Mouse (Mus musculus): ENCODE results near the gene Gss. TPM values are rescaled to one million over a fixed set of nuclear protein-coding genes. Genes with fewer than 3 reads are reported as not detected.

Gene Gss
- polyA plus RNA-seq, 1 experiment from 2014 or later = 143 TPM

DNA sequence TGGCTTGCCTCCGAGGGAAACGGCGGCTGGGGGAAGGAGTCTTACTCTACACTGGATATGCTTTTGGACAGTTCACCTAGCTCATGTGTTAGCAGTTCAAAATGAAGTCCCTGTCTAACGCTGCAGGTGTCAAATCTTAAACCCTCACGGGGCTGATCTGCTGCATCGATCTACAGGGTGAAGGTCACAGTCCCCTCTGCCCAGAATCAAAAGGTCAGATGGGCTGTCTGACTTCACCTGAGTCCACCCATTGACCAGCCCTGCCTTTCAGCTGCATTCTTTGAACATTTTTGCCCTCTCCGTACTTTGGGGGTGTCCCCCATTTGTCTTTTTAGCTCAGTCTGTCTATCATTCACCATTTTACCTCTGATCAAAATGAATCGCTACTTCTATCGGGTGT, 7.5 kb downstream of the Gss start:
- Histone ChIP-seq H3K36me3 (ENCODE audit: control insufficient read depth, insufficient read depth, low read length) (no peaks in the 10 kb centered on the region), H3K27me3 (replicated peaks; ENCODE audit: control insufficient read depth, insufficient read depth, low read length) (no peaks in the 10 kb centered on the region), H3K4me3 (ENCODE audit: low read length) (no peak overlapping the region), H3K9me3 (ENCODE audit: control insufficient read depth, low read length) (no peaks in the 10 kb centered on the region), H3K27ac (ENCODE audit: low read length) (no peak overlapping the region), H3K4me1 (ENCODE audit: control insufficient read depth, insufficient read depth, low read length) (peaks cover under 1% of the 10 kb centered on the region; the same call in 1 of the 2 replicates), H3K9ac (ENCODE audit: low read depth, low read length) (no peak overlapping the region), H3K4me2 (ENCODE audit: low read depth, low read length) (no peak overlapping the region)
- ATAC-seq = no peak
- 88% methylated on average over 9 of the region's 9 CpGs for WGBS

DNA sequence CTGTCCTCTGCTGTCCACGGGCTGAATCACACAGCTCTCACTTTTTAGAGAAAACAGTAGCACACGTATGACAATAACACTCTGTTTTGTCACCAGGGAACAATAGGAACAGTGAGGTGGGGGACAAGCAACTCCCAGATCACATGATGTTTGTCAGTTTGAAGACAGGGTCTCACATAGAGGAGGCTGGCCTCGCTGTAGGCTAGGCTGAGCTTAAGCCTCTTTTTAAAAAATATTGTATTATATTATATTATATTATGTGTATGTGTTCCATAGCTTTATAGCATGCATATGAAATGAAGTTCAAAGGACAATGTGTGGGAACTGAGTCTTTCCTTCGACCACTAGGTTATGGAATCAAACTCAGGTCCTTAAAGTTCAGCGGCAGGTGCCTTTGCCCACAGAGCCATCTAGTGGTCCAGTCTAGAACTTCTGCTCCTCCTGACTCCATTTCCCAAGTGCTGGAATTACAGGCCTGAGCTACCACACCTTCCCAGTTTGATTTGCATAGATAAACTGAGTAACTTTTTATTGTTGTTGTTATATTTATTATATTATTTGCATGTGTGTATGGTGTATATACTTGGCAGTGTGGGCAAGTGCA, 8.6 kb downstream of the Gss start:
- Histone ChIP-seq H3K4me3 (ENCODE audit: low read length) (no peak overlapping the region), H3K27me3 (replicated peaks; ENCODE audit: control insufficient read depth, insufficient read depth, low read length) (no peaks in the 10 kb centered on the region), H3K9ac (ENCODE audit: low read depth, low read length) (no peak overlapping the region), H3K4me2 (ENCODE audit: low read depth, low read length) (no peak overlapping the region), H3K9me3 (ENCODE audit: control insufficient read depth, low read length) (no peaks in the 10 kb centered on the region), H3K36me3 (ENCODE audit: control insufficient read depth, insufficient read depth, low read length) (no peaks in the 10 kb centered on the region), H3K4me1 (ENCODE audit: control insufficient read depth, insufficient read depth, low read length) (no peaks in the 10 kb centered on the region), H3K27ac (ENCODE audit: low read length) (no peak overlapping the region)
- ATAC-seq = peak; percentile 31; the same call in 1 of the 2 replicates
- 46% methylated on average over 5 of the region's 5 CpGs for WGBS

DNA sequence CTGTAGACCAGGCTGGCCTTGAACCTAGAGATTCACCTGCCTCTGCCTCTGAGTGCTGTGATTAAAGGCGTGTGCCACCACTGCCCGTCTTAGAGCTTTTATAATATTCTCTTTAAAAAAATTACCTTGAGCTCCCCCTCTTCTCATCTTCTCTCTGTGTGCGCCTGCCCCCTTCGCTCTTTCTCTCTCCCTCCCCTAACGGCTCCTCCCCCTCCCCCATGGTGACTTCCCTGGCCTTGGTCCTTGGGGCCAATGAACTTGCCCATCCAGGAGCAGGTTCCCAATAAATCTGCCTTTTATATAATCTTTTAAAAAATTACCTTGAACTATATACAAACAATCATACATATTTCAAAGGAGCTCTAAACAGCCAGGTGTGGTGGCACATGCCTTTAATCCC, 9.6 kb downstream of the Gss start:
- ATAC-seq = no peak
- no peak overlapping the region for H3K9ac ChIP-seq (ENCODE audit: low read depth, low read length)
- H3K4me2 ChIP-seq (ENCODE audit: low read depth, low read length) = no peak overlapping the region
- no peaks in the 10 kb centered on the region for H3K36me3 ChIP-seq (ENCODE audit: control insufficient read depth, insufficient read depth, low read length)
- H3K27ac ChIP-seq (ENCODE audit: low read length) = no peak overlapping the region
- H3K27me3 ChIP-seq (replicated peaks; ENCODE audit: control insufficient read depth, insufficient read depth, low read length) = no peaks in the 10 kb centered on the region
- no peak overlapping the region for H3K4me3 ChIP-seq (ENCODE audit: low read length)
- H3K9me3 ChIP-seq (ENCODE audit: control insufficient read depth, low read length) = no peaks in the 10 kb centered on the region
- H3K4me1 ChIP-seq (ENCODE audit: control insufficient read depth, insufficient read depth, low read length) = no peaks in the 10 kb centered on the region
- 89% methylated on average over 5 of the region's 5 CpGs for WGBS

DNA sequence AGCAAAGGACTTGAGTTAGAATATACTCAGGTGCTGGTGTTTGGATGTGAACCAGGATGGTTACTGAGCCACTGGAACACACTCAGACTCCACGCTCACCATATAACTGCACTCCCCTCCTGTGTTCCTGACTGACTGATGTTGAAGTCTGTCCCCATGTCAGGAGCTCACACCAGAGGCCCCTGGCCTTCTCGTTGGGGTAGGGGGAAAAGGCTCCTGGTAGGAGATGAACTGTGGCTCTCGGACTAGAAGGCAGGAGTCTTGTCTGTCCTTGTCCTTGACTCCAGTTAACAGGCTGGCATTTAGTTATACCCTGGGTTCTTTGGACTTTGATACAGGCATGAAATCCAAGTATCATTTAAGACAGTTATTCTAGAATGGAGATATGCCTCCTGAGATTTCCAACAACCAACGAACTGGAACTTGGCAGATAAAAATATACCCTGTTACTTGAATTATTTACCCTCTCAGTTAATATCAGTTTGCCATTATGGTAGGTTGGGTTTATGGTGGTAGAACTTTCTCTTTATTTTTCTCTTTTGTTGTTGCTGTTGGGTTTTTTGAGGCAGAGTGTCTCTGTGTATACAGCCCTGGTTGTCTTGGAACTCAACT, 10.1 kb downstream of the Gss start:
- H3K36me3 ChIP-seq (ENCODE audit: control insufficient read depth, insufficient read depth, low read length) = no peaks in the 10 kb centered on the region
- H3K4me2 ChIP-seq (ENCODE audit: low read depth, low read length) = no peak overlapping the region
- no peaks in the 10 kb centered on the region for H3K27me3 ChIP-seq (replicated peaks; ENCODE audit: control insufficient read depth, insufficient read depth, low read length)
- H3K9me3 ChIP-seq (ENCODE audit: control insufficient read depth, low read length) = no peaks in the 10 kb centered on the region
- ATAC-seq = no peak
- no peak overlapping the region for H3K4me3 ChIP-seq (ENCODE audit: low read length)
- H3K27ac ChIP-seq (ENCODE audit: low read length) = no peak overlapping the region
- no peaks in the 10 kb centered on the region for H3K4me1 ChIP-seq (ENCODE audit: control insufficient read depth, insufficient read depth, low read length)
- no peak overlapping the region for H3K9ac ChIP-seq (ENCODE audit: low read depth, low read length)
- 83% methylated on average over 4 of the region's 4 CpGs for WGBS

DNA sequence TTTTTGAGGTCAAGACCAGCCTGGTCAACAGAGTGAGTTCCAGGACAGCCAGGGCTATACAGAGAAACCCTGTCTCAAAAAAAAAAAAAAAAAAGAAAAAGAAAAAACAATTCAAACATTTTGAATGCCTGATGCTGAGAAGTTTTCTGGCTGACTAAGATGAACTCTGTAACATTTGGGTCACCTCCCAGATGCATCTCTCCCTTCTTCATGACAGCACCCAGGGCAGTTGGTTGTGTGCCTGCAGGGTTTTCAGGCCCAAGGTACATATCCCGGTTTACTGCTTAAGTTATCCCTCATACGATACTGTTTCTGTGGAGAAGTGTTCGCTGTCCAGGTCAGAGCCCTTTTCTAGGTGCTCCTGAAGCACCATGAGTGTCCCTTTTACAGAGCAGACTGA, 12.3 kb downstream of the Gss start:
- Histone ChIP-seq H3K4me3 (ENCODE audit: low read length) (no peak overlapping the region), H3K36me3 (ENCODE audit: control insufficient read depth, insufficient read depth, low read length) (no peaks in the 10 kb centered on the region; the same call in 1 of the 2 replicates), H3K4me1 (ENCODE audit: control insufficient read depth, insufficient read depth, low read length) (no peaks in the 10 kb centered on the region), H3K27ac (ENCODE audit: low read length) (no peak overlapping the region), H3K27me3 (replicated peaks; ENCODE audit: control insufficient read depth, insufficient read depth, low read length) (no peaks in the 10 kb centered on the region), H3K9ac (ENCODE audit: low read depth, low read length) (no peak overlapping the region), H3K4me2 (ENCODE audit: low read depth, low read length) (no peak overlapping the region), H3K9me3 (ENCODE audit: control insufficient read depth, low read length) (no peaks in the 10 kb centered on the region)
- WGBS = 93% methylated on average over 3 of the region's 3 CpGs
- no peak for ATAC-seq

DNA sequence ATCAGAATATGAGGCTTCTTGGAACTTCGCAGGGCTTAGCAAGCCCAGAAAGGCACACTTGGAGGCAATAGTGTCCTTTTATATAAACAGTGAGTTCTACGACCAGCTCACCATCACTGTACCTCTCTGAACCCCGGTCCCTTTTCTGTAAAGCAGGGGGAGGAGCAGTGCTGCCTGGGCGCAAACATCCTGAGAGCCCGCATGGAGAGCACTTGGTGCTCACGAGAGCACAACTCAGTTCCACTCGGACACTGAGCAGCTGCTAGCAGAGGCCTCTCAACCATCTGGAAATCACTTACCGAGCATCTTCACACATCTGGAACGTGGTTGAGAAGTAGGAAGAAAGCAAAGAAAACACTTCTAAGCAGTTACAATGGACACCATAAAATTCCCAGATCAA, 16.0 kb downstream of the Gss start:
- Histone ChIP-seq H3K4me1 (ENCODE audit: control insufficient read depth, insufficient read depth, low read length) (no peaks in the 10 kb centered on the region), H3K9ac (ENCODE audit: low read depth, low read length) (no peak overlapping the region), H3K36me3 (ENCODE audit: control insufficient read depth, insufficient read depth, low read length) (no peaks in the 10 kb centered on the region; the same call in 1 of the 2 replicates), H3K9me3 (ENCODE audit: control insufficient read depth, low read length) (no peaks in the 10 kb centered on the region), H3K27ac (ENCODE audit: low read length) (no peak overlapping the region), H3K4me2 (ENCODE audit: low read depth, low read length) (no peak overlapping the region), H3K27me3 (replicated peaks; ENCODE audit: control insufficient read depth, insufficient read depth, low read length) (no peaks in the 10 kb centered on the region), H3K4me3 (ENCODE audit: low read length) (no peak overlapping the region)
- ATAC-seq = no peak
- 78% methylated on average over 9 of the region's 9 CpGs for WGBS

DNA sequence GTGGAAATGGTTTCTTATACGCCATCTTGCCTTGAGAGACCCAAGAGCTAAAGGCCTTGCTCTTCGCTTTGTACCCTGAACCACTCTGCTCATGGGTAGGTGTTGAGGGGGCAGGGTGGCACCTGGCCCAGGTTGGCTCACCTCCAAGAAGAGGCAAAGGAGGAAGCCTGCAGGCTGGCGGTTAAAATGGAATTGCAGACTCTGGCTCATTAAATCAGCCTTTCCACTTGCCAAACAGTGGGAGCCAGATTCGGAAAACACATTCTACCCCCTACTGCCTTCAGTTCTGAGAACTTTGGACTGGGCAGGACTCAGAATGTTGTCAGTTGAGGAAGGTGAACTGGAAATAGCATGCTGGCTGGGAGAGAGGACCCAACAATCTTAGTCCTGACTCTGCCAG, 17.9 kb downstream of the Gss start:
- H3K4me2 ChIP-seq (ENCODE audit: low read depth, low read length) = no peak overlapping the region
- H3K4me3 ChIP-seq (ENCODE audit: low read length) = no peak overlapping the region
- H3K36me3 ChIP-seq (ENCODE audit: control insufficient read depth, insufficient read depth, low read length) = no peaks in the 10 kb centered on the region; the same call in 1 of the 2 replicates
- no peaks in the 10 kb centered on the region for H3K27me3 ChIP-seq (replicated peaks; ENCODE audit: control insufficient read depth, insufficient read depth, low read length)
- ATAC-seq = no peak
- H3K4me1 ChIP-seq (ENCODE audit: control insufficient read depth, insufficient read depth, low read length) = peaks cover 2% of the 10 kb centered on the region; the same call in 1 of the 2 replicates
- no peak overlapping the region for H3K9ac ChIP-seq (ENCODE audit: low read depth, low read length)
- 89% methylated on average over 4 of the region's 4 CpGs for WGBS
- no peak overlapping the region for H3K27ac ChIP-seq (ENCODE audit: low read length)
- H3K9me3 ChIP-seq (ENCODE audit: control insufficient read depth, low read length) = no peaks in the 10 kb centered on the region

DNA sequence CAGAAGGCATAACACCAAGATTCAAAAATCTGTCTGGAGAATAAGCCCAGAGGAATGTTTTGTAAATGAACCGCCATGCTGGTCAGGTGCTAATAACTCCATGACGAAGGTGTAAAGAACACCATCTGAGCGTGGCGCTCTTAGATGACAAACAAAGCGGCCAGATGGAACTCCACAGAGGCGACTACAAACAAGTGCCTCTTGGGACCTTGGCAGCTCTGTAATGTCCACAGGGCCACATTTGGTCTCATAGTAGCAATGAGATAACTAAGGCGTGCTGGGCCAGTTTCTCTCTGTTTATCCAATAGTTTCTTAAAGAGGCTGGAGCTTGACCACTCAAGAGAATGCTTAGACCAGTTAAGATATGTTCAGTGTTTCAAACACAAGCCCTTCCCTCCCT, 18.6 kb downstream of the Gss start:
- no peak overlapping the region for H3K27ac ChIP-seq (ENCODE audit: low read length)
- H3K4me3 ChIP-seq (ENCODE audit: low read length) = no peak overlapping the region
- ATAC-seq = no peak
- H3K9ac ChIP-seq (ENCODE audit: low read depth, low read length) = no peak overlapping the region
- WGBS = 89% methylated on average over 7 of the region's 7 CpGs
- H3K36me3 ChIP-seq (ENCODE audit: control insufficient read depth, insufficient read depth, low read length) = no peaks in the 10 kb centered on the region; the same call in 1 of the 2 replicates
- H3K4me1 ChIP-seq (ENCODE audit: control insufficient read depth, insufficient read depth, low read length) = peaks cover 6% of the 10 kb centered on the region; the same call in 1 of the 2 replicates
- H3K4me2 ChIP-seq (ENCODE audit: low read depth, low read length) = no peak overlapping the region
- no peaks in the 10 kb centered on the region for H3K27me3 ChIP-seq (replicated peaks; ENCODE audit: control insufficient read depth, insufficient read depth, low read length)
- no peaks in the 10 kb centered on the region for H3K9me3 ChIP-seq (ENCODE audit: control insufficient read depth, low read length)

DNA sequence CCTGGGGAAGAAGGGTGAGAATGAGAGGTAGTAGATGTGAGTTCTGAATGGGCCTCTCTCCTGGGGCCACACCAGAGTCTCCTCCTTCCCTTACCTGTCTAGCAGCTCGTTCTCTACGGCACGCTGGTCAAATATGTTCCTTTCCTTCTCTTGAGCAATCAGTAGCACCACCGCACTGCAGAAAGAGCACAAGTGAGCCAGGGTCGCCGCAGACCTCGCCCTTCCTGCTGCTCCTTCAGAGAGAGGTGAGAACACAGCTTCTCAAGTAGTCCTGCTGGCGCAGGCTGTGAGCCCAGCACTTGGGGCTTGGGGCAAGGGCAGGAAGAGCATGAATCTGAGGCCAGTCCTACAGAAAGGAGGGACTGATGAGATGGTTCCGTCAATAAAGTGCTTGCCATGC, 19.6 kb downstream of the Gss start:
- H3K9me3 ChIP-seq (ENCODE audit: control insufficient read depth, low read length) = no peaks in the 10 kb centered on the region
- WGBS = 76% methylated on average over 9 of the region's 9 CpGs
- H3K27ac ChIP-seq (ENCODE audit: low read length) = no peak overlapping the region
- no peak overlapping the region for H3K9ac ChIP-seq (ENCODE audit: low read depth, low read length)
- H3K4me1 ChIP-seq (ENCODE audit: control insufficient read depth, insufficient read depth, low read length) = peaks cover 6% of the 10 kb centered on the region; the same call in 1 of the 2 replicates
- no peaks in the 10 kb centered on the region; the same call in 1 of the 2 replicates for H3K36me3 ChIP-seq (ENCODE audit: control insufficient read depth, insufficient read depth, low read length)
- no peak overlapping the region for H3K4me2 ChIP-seq (ENCODE audit: low read depth, low read length)
- no peak overlapping the region for H3K4me3 ChIP-seq (ENCODE audit: low read length)
- no peak for ATAC-seq
- no peaks in the 10 kb centered on the region for H3K27me3 ChIP-seq (replicated peaks; ENCODE audit: control insufficient read depth, insufficient read depth, low read length)

Measured in intestine, embryonic 16.5 days (tissue).